In the genomic region with DNA sequence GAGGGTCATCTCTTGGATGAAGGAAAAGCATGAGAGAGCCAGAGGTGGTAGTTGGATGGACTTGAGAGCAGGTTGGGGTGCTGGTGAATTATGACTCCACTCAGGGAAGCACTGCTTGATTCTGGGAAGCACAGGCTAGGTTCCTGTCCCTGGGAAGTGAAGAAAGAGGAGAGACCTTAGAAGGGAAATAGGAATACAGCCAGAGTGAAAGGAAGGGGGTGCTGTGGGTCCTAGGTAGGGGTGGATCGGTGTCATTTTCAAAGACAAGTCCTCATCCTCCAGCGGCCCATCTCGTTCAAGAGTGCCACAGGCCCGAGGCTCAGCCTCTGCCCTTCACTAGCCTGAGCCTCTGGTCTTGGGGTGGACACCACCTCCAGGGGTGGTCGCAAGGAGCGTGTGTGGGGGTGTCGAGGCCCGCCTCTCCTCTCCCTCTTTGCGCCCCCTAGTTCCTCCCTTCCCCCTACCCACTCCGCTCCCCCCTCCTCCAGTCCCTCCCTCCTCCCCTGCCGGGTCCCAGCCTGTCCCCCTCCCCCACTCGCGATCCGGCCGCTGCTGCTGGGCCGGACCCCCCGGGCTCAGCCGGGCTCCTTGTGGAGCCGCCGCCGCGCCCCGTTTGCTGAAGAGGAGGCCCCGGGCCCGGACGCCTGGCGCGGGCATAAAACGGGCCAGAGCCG, we compare ENCODE assay signal across 8 mouse cellular contexts. TPM values are rescaled to one million over a fixed set of nuclear protein-coding genes. Genes with fewer than 3 reads are reported as not detected.
DNase-seq lines count a peak whose midpoint lies in the region; ATAC-seq and TF ChIP-seq lines count a peak whose summit lies in the region.

No protein-coding gene starts in this region.

- TF ChIP-seq POLR2A in olfactory bulb, adult 2 months (IDR thresholded peaks at IDR 0.05; ENCODE audit: insufficient read depth, low read depth, low read length) = no peak

- peak overlapping the region; percentile 75 for H3K9ac ChIP-seq in heart, embryonic 16.5 days (ENCODE audit: low read length)
- peak overlapping the region; percentile 58 for H3K9ac ChIP-seq in ES-E14 (ENCODE audit: insufficient read depth, low read depth, low read length, poor library complexity, severe bottlenecking)
- H3K9ac ChIP-seq in limb, embryonic 11.5 days (ENCODE audit: low read length) = peak overlapping the region; percentile 81

- no peak for TF ChIP-seq CTCF in olfactory bulb, adult 2 months (IDR thresholded peaks at IDR 0.05; ENCODE audit: insufficient read depth, low read depth, low read length)

- no peaks in the 10 kb centered on the region for H3K9me3 ChIP-seq in heart, embryonic 16.5 days (replicated peaks; ENCODE audit: control insufficient read depth, low read length)
- no peaks in the 10 kb centered on the region for H3K9me3 ChIP-seq in ES-E14 (ENCODE audit: control insufficient read depth, insufficient read depth, low read depth, low read length)
- H3K9me3 ChIP-seq in embryonic facial prominence, embryonic 10.5 days = no peaks in the 10 kb centered on the region
- no peaks in the 10 kb centered on the region for H3K9me3 ChIP-seq in limb, embryonic 11.5 days (ENCODE audit: control insufficient read depth, low read length)

- 2% methylated on average over 27 of the region's 30 CpGs for WGBS in heart, embryonic 16.5 days
- under 1% methylated on average over 30 of the region's 30 CpGs for WGBS in embryonic facial prominence, embryonic 10.5 days
- WGBS in limb, embryonic 11.5 days = under 1% methylated on average over 24 of the region's 30 CpGs
- WGBS in olfactory bulb, adult 2 months = 3% methylated on average over 30 of the region's 30 CpGs

- H3K4me3 ChIP-seq in heart, embryonic 16.5 days (ENCODE audit: low read length) = peak overlapping the region; percentile 70
- H3K4me3 ChIP-seq in ES-E14 (ENCODE audit: insufficient read depth in 1 of 2, low read depth in 1 of 2, low read length in 2 of 2, poor library complexity in 1 of 2, severe bottlenecking in 1 of 2) = peak overlapping the region; percentile 85 to 87
- peak overlapping the region; percentile 76 for H3K4me3 ChIP-seq in embryonic facial prominence, embryonic 10.5 days
- peak overlapping the region; percentile 68 for H3K4me3 ChIP-seq in limb, embryonic 11.5 days (ENCODE audit: low read depth, low read length)
- peak overlapping the region; percentile 64 for H3K4me3 ChIP-seq in olfactory bulb, adult 2 months (ENCODE audit: insufficient read depth, low read depth, low read length)

- intact Hi-C loops in heart, postnatal 10 days (cut with DNase I) = no loop called here

- ATAC-seq in heart, embryonic 16.5 days (replicated peaks; ENCODE audit: extremely low read depth, insufficient read depth, low FRiP score) = peak; percentile 17; the same call in 1 of the 2 replicates
- ATAC-seq in limb, embryonic 11.5 days (ENCODE audit: insufficient number of reproducible peaks, low FRiP score, low TSS enrichment, low read depth) = peak; percentile 31

- H3K27ac ChIP-seq in heart, embryonic 16.5 days (ENCODE audit: low read length) = peak overlapping the region; percentile 13; the same call in 1 of the 2 replicates
- H3K27ac ChIP-seq in ES-E14 (ENCODE audit: insufficient read depth, low read depth, low read length, poor library complexity, severe bottlenecking) = no peak overlapping the region
- H3K27ac ChIP-seq in embryonic facial prominence, embryonic 10.5 days (replicated peaks) = peak overlapping the region; percentile 91
- H3K27ac ChIP-seq in limb, embryonic 11.5 days (replicated peaks; ENCODE audit: low read depth, low read length) = 0 out of 2 replicates have a peak overlapping the region, but pooled peaks have one; percentile 8
- no peak overlapping the region for H3K27ac ChIP-seq in olfactory bulb, adult 2 months (ENCODE audit: insufficient read depth, low read depth, low read length)

- H3K36me3 ChIP-seq in heart, embryonic 16.5 days (ENCODE audit: control insufficient read depth, insufficient read depth) = no peaks in the 10 kb centered on the region
- H3K36me3 ChIP-seq in ES-E14 (ENCODE audit: control insufficient read depth, insufficient read depth, low read length, poor library complexity, severe bottlenecking) = no peaks in the 10 kb centered on the region; the same call in 1 of the 2 replicates
- H3K36me3 ChIP-seq in embryonic facial prominence, embryonic 10.5 days (replicated peaks) = no peaks in the 10 kb centered on the region
- H3K36me3 ChIP-seq in limb, embryonic 11.5 days (ENCODE audit: control insufficient read depth, insufficient read depth, low read length) = no peaks in the 10 kb centered on the region

- H3K27me3 ChIP-seq in heart, embryonic 16.5 days (ENCODE audit: control insufficient read depth, insufficient read depth, low read length) = peaks cover 51% of the 10 kb centered on the region
- peaks cover 69% of the 10 kb centered on the region for H3K27me3 ChIP-seq in embryonic facial prominence, embryonic 10.5 days (replicated peaks; ENCODE audit: low read depth, poor library complexity, severe bottlenecking)
- H3K27me3 ChIP-seq in limb, embryonic 11.5 days (ENCODE audit: control insufficient read depth, insufficient read depth, low read length) = peaks cover 24% of the 10 kb centered on the region

- H3K4me1 ChIP-seq in heart, embryonic 16.5 days (ENCODE audit: control insufficient read depth, insufficient read depth, low read length) = peaks cover 6% of the 10 kb centered on the region
- peaks cover 5 to 16% of the 10 kb centered on the region in 2 experiments; a peak in 2 of 4 replicates for H3K4me1 ChIP-seq in ES-E14 (ENCODE audit: control insufficient read depth in 2 of 2, insufficient read depth in 2 of 2, low read length in 2 of 2, poor library complexity in 1 of 2)
- H3K4me1 ChIP-seq in embryonic facial prominence, embryonic 10.5 days = peaks cover 41% of the 10 kb centered on the region
- H3K4me1 ChIP-seq in limb, embryonic 11.5 days (ENCODE audit: control insufficient read depth, insufficient read depth, low read length) = peaks cover 10% of the 10 kb centered on the region; the same call in 1 of the 2 replicates
- H3K4me1 ChIP-seq in olfactory bulb, adult 2 months (ENCODE audit: control insufficient read depth, insufficient read depth, low read length) = peaks cover 12% of the 10 kb centered on the region

- peak overlapping the region; percentile 99 for H3K4me2 ChIP-seq in heart, embryonic 16.5 days (ENCODE audit: low read depth, low read length)
- H3K4me2 ChIP-seq in limb, embryonic 11.5 days (ENCODE audit: low read depth, severe bottlenecking) = peak overlapping the region; percentile 99

- in situ Hi-C loops in ES-E14 (cut with MboI; ENCODE audit: low sequenced_read_pairs in 2 of 2, unreplicated experiment in 2 of 2) = no loop called here

- DNase-seq in heart, postnatal 10 days = no peak
- no peak for DNase-seq in ES-E14 (ENCODE audit: low read depth, low spot score)
- peak; percentile 76 for DNase-seq in embryonic facial prominence, embryonic 10.5 days (ENCODE audit: low spot score)
- DNase-seq in limb, embryonic 11.5 days (ENCODE audit: low spot score) = no peak
- DNase-seq in urinary bladder, adult 2 months (ENCODE audit: low spot score) = no peak
- no peak for DNase-seq in gastrocnemius, postnatal 10 days

RNA-seq across cellular contexts. Expression of a gene that starts 0.5 kb away (rescaled TPM):
- polyA plus RNA-seq in heart, embryonic 16.5 days (2015; fragmentation: Nextera tagmentation; extraction: Ambion mirVana) = 1.6 and 1.9 TPM in 2 replicates
- total RNA-seq in heart, postnatal 10 days (2021) = 1 to 10 TPM; 1.4 to 3.4 TPM
- total RNA-seq in ES-E14 (2012; rRNA removed) = 3.7 and 9.6 TPM in 2 replicates
- 1.3 and 1.4 TPM in 2 replicates for polyA plus RNA-seq in embryonic facial prominence, embryonic 10.5 days (2016; fragmentation: Nextera tagmentation; extraction: Ambion mirVana)
- 2.0 and 3.4 TPM in 2 replicates for polyA plus RNA-seq in limb, embryonic 11.5 days (2014; fragmentation: Nextera tagmentation; extraction: Ambion mirVana)
- not detected in 2 replicates for polyA plus RNA-seq in olfactory bulb, adult 2 months (2012; ENCODE audit: insufficient read depth, insufficient read length, low replicate concordance, missing spikeins)
- polyA plus RNA-seq in urinary bladder, adult 2 months (2012; rRNA removed) = 18.1 and 18.5 TPM in 2 replicates
- total RNA-seq in gastrocnemius, postnatal 10 days (2021) = 1 to 10 TPM; 5.2 to 6.3 TPM

RNA-seq across cellular contexts. Expression of a gene that starts 1.9 kb away (rescaled TPM):
- 0.25 and 0.34 TPM in 2 replicates for polyA plus RNA-seq in heart, embryonic 16.5 days (2015; fragmentation: Nextera tagmentation; extraction: Ambion mirVana)
- total RNA-seq in heart, postnatal 10 days (2021) = not detected
- total RNA-seq in ES-E14 (2012; rRNA removed) = 0.18 and 1.2 TPM in 2 replicates
- 0.44 and 0.72 TPM in 2 replicates for polyA plus RNA-seq in embryonic facial prominence, embryonic 10.5 days (2016; fragmentation: Nextera tagmentation; extraction: Ambion mirVana)
- polyA plus RNA-seq in limb, embryonic 11.5 days (2014; fragmentation: Nextera tagmentation; extraction: Ambion mirVana) = 0.28 and 0.71 TPM in 2 replicates
- not detected in 2 replicates for polyA plus RNA-seq in olfactory bulb, adult 2 months (2012; ENCODE audit: insufficient read depth, insufficient read length, low replicate concordance, missing spikeins)
- polyA plus RNA-seq in urinary bladder, adult 2 months (2012; rRNA removed) = 3.0 and 3.4 TPM in 2 replicates
- total RNA-seq in gastrocnemius, postnatal 10 days (2021) = 1 to 10 TPM in 1 of 2 experiments, under 1 TPM in 1; 0.63 to 1.3 TPM

RNA-seq across cellular contexts. Expression of a gene that starts 14.8 kb away (rescaled TPM):
- polyA plus RNA-seq in heart, embryonic 16.5 days (2015; fragmentation: Nextera tagmentation; extraction: Ambion mirVana) = 3.8 TPM in 2 replicates
- total RNA-seq in heart, postnatal 10 days (2021) = 1 to 10 TPM; 3.3 to 3.5 TPM
- 38.2 and 104 TPM in 2 replicates for total RNA-seq in ES-E14 (2012; rRNA removed)
- 13.9 and 15.9 TPM in 2 replicates for polyA plus RNA-seq in embryonic facial prominence, embryonic 10.5 days (2016; fragmentation: Nextera tagmentation; extraction: Ambion mirVana)
- polyA plus RNA-seq in limb, embryonic 11.5 days (2014; fragmentation: Nextera tagmentation; extraction: Ambion mirVana) = 21.0 and 23.1 TPM in 2 replicates
- not detected in 2 replicates for polyA plus RNA-seq in olfactory bulb, adult 2 months (2012; ENCODE audit: insufficient read depth, insufficient read length, low replicate concordance, missing spikeins)
- polyA plus RNA-seq in urinary bladder, adult 2 months (2012; rRNA removed) = 12.8 and 14.0 TPM in 2 replicates
- 1 to 10 TPM; 2.3 to 3.2 TPM for total RNA-seq in gastrocnemius, postnatal 10 days (2021)

RNA-seq across cellular contexts. Expression of a gene that starts 14.9 kb away (rescaled TPM):
- 49.0 and 51.8 TPM in 2 replicates for polyA plus RNA-seq in heart, embryonic 16.5 days (2015; fragmentation: Nextera tagmentation; extraction: Ambion mirVana)
- total RNA-seq in heart, postnatal 10 days (2021) = 10 to 100 TPM; 12.5 to 13.2 TPM
- total RNA-seq in ES-E14 (2012; rRNA removed) = 125 and 134 TPM in 2 replicates
- 151 and 153 TPM in 2 replicates for polyA plus RNA-seq in embryonic facial prominence, embryonic 10.5 days (2016; fragmentation: Nextera tagmentation; extraction: Ambion mirVana)
- polyA plus RNA-seq in limb, embryonic 11.5 days (2014; fragmentation: Nextera tagmentation; extraction: Ambion mirVana) = 136 and 140 TPM in 2 replicates
- polyA plus RNA-seq in olfactory bulb, adult 2 months (2012; ENCODE audit: insufficient read depth, insufficient read length, low replicate concordance, missing spikeins) = not detected in 2 replicates
- 36.3 and 40.9 TPM in 2 replicates for polyA plus RNA-seq in urinary bladder, adult 2 months (2012; rRNA removed)
- total RNA-seq in gastrocnemius, postnatal 10 days (2021) = 10 to 100 TPM; 11.6 to 13.5 TPM

RNA-seq across cellular contexts. Expression of a gene that starts 39.3 kb away (rescaled TPM):
- polyA plus RNA-seq in heart, embryonic 16.5 days (2015; fragmentation: Nextera tagmentation; extraction: Ambion mirVana) = 7.5 and 9.2 TPM in 2 replicates
- total RNA-seq in heart, postnatal 10 days (2021) = 10 to 100 TPM; 16.0 to 18.9 TPM
- 1.9 and 2.6 TPM in 2 replicates for total RNA-seq in ES-E14 (2012; rRNA removed)
- polyA plus RNA-seq in embryonic facial prominence, embryonic 10.5 days (2016; fragmentation: Nextera tagmentation; extraction: Ambion mirVana) = 2.9 and 4.8 TPM in 2 replicates
- polyA plus RNA-seq in limb, embryonic 11.5 days (2014; fragmentation: Nextera tagmentation; extraction: Ambion mirVana) = 3.5 and 4.1 TPM in 2 replicates
- not detected in 2 replicates for polyA plus RNA-seq in olfactory bulb, adult 2 months (2012; ENCODE audit: insufficient read depth, insufficient read length, low replicate concordance, missing spikeins)
- polyA plus RNA-seq in urinary bladder, adult 2 months (2012; rRNA removed) = 14.4 and 18.1 TPM in 2 replicates
- 10 to 100 TPM; 28.0 to 29.8 TPM for total RNA-seq in gastrocnemius, postnatal 10 days (2021)

Comparison
In these comparisons a context has a peak if more than half of its experiments do, and no peak if none do; other contexts are left out.
1. H3K27ac ChIP-seq: peak in heart, embryonic 16.5 days (single experiment), embryonic facial prominence, embryonic 10.5 days (single experiment) and limb, embryonic 11.5 days (single experiment); none in ES-E14 (single experiment) and olfactory bulb, adult 2 months (single experiment).
2. Peak in every context shown above with its lines, with median percentiles within 50 percentile points of each other: H3K4me3 ChIP-seq and H3K9ac ChIP-seq.